Mouse (Mus musculus) stomach, embryonic 16.5 days (tissue): ENCODE results near the gene Tmem115. TPM values are rescaled to one million over a fixed set of nuclear protein-coding genes. Genes with fewer than 3 reads are reported as not detected.

Experiments
- ATAC-seq: fragments of 200-750 bp; cut with Nextera tagmentation; 2 replicates; pipeline ENCODE4 v1.8.0; 2017; ENCODE audit warnings: moderate number of reproducible peaks, moderate TSS enrichment; ENCODE audit not compliant: insufficient read depth, low FRiP score
- H3K27ac ChIP-seq: fragments of 300-500 bp; sonication (generic); 2 replicates; pipeline ENCODE4 v1.5.1; 2014; ENCODE audit warnings: low read length
- H3K27me3 ChIP-seq: fragments of 300-500 bp; sonication (generic); 2 replicates; pipeline ENCODE4 v1.6.1; 2014; ENCODE audit warnings: low read length, control low read depth, mixed read lengths; ENCODE audit not compliant: control insufficient read depth, insufficient read depth
- H3K36me3 ChIP-seq: fragments of 300-500 bp; sonication (generic); 2 replicates; pipeline ENCODE4 v1.6.1; 2014; ENCODE audit warnings: low read length; ENCODE audit not compliant: control insufficient read depth, insufficient read depth
- H3K4me1 ChIP-seq: fragments of 300-500 bp; sonication (generic); 2 replicates; pipeline ENCODE4 v1.6.1; 2014; ENCODE audit warnings: low read length, control low read depth, mixed read lengths; ENCODE audit not compliant: control insufficient read depth, insufficient read depth
- H3K4me2 ChIP-seq: fragments of 300-500 bp; sonication (generic); 2 replicates; pipeline ENCODE4 v1.6.1; 2014; ENCODE audit warnings: low read depth, low read length, mixed read lengths
- H3K4me3 ChIP-seq: fragments of 300-500 bp; sonication (generic); replicated peaks from 2 replicates; pipeline ENCODE4 v1.5.1; 2014; ENCODE audit warnings: mild to moderate bottlenecking, low read length
- H3K9ac ChIP-seq: fragments of 300-500 bp; sonication (generic); 2 replicates; pipeline ENCODE4 v1.6.1; 2014; ENCODE audit warnings: low read length
- H3K9me3 ChIP-seq: fragments of 300-500 bp; sonication (generic); replicated peaks from 2 replicates; pipeline ENCODE4 v1.6.1; 2016; ENCODE audit warnings: low read length, control low read depth; ENCODE audit not compliant: control insufficient read depth
- WGBS: fragments of 180-500 bp; shearing (Covaris S2); extraction: QIAGEN DNeasy Blood & Tissue Kit; methylation state at CpG from one replicate; pipeline ENCODE4 v1.1.7; 2014; 5-methylcytosine and 5-hydroxymethylcytosine counted together
- polyA plus RNA-seq: library from polyadenylated mRNA; unstranded; fragments of >200 nt; fragmentation: Nextera tagmentation; extraction: Ambion mirVana; gene quantifications from 2 replicates; pipeline ENCODE4 v1.2.1, GENCODE M21; 2015

Tmem115 gene
- polyA plus RNA-seq, 1 experiment from 2014 or later, result 40.2 TPM

DNA sequence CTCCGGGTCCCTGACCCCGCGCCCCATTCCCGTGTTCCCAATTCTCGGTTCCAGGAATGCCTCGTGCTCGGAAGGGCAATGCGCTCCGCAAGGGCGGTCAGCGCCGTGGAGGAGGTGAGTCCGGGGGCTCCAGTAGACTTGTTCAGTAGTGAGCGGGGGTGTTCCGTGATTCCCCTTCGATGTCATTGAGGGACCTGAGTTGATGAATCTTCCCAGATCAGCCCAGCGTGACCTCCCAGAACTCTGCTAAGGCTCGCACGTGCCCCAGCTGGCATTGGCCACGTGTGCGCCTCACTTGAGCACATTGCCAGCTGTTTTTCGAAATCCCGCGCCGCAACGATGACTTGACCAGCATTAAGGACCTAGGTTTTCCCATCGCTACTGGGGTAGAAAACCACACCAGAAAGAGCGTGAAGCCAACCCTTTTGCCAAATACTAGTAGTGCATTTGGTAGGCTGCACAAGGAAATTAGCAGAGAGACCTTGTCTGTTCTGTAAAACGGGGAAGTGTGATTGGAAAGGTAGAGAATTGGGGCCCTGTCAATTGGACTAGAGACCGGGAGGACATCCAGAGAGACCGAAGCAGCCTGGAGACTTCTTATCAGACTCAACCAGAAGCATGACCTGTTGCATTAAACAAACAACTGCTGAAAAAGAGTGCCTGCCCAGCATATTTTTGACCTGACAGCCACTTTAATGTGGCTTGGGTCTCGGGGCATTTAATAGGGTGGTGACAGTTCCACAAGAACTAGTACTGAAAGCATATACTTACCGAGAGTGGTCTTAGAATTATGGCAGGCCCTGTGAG is 54.3 kb downstream of the Tmem115 start:
- Histone ChIP-seq H3K4me1 (peaks cover 31% of the 10 kb centered on the region), H3K27ac (peak overlapping the region; percentile 61), H3K9ac (peak overlapping the region; percentile 83), H3K4me2 (peak overlapping the region; percentile 76), H3K9me3 (no peaks in the 10 kb centered on the region), H3K36me3 (peaks cover 22% of the 10 kb centered on the region), H3K27me3 (no peaks in the 10 kb centered on the region), H3K4me3 (peak overlapping the region; percentile 90)
- peak; percentile 7; the same call in 1 of the 2 replicates for ATAC-seq
- WGBS, result 2% methylated on average over 33 of the region's 33 CpGs

Other genes with a start within 250 kb of the Tmem115 start
- 41.2 and 46.4 TPM in 2 replicates for gene Mapkapk3, start 244.1 kb upstream of the Tmem115 start, polyA plus RNA-seq
- 13.2 and 16.5 TPM in 2 replicates for gene Cish, start 237.9 kb upstream of the Tmem115 start, polyA plus RNA-seq
- 11.3 and 11.8 TPM in 2 replicates for gene Hemk1, start 195.6 kb upstream of the Tmem115 start, polyA plus RNA-seq
- 0.47 and 0.90 TPM in 2 replicates for gene 6430571L13Rik, start 193.3 kb upstream of the Tmem115 start, polyA plus RNA-seq
- 0.19 and 0.35 TPM in 2 replicates for gene Cacna2d2, start 134.3 kb upstream of the Tmem115 start, polyA plus RNA-seq
- 27.4 and 30.0 TPM in 2 replicates for gene Cyb561d2, start 8.2 kb downstream of the Tmem115 start, polyA plus RNA-seq
- 40.8 and 42.6 TPM in 2 replicates for gene Nprl2, start 8.3 kb downstream of the Tmem115 start, polyA plus RNA-seq
- 0.76 and 1.6 TPM in 2 replicates for gene Zmynd10, start 13.4 kb downstream of the Tmem115 start, polyA plus RNA-seq
- 63.8 and 72.2 TPM in 2 replicates for gene Rassf1, start 17.6 kb downstream of the Tmem115 start, polyA plus RNA-seq
- 35.0 and 38.2 TPM in 2 replicates for gene Tusc2, start 29.3 kb downstream of the Tmem115 start, polyA plus RNA-seq
- gene Hyal2, start 34.0 kb downstream of the Tmem115 start, polyA plus RNA-seq, result 85.2 and 91.6 TPM in 2 replicates
- 14.9 and 16.8 TPM in 2 replicates for gene Hyal1, start 43.0 kb downstream of the Tmem115 start, polyA plus RNA-seq
- gene Naa80, start 44.9 kb downstream of the Tmem115 start, polyA plus RNA-seq, result 17.4 and 20.4 TPM in 2 replicates
- 1.4 and 1.9 TPM in 2 replicates for gene Hyal3, start 46.9 kb downstream of the Tmem115 start, polyA plus RNA-seq
- gene Ifrd2, start 53.7 kb downstream of the Tmem115 start, polyA plus RNA-seq, result 62.0 and 77.7 TPM in 2 replicates
- gene Sema3b, start 75.3 kb downstream of the Tmem115 start, polyA plus RNA-seq, result 14.9 and 16.3 TPM in 2 replicates
- gene Gnai2, start 101.4 kb downstream of the Tmem115 start, polyA plus RNA-seq, result 308 and 311 TPM in 2 replicates
- 13.0 and 15.1 TPM in 2 replicates for gene Slc38a3, start 135.6 kb downstream of the Tmem115 start, polyA plus RNA-seq
- 0.42 and 2.0 TPM in 2 replicates for gene Gnat1, start 145.8 kb downstream of the Tmem115 start, polyA plus RNA-seq
- 15.1 and 16.8 TPM in 2 replicates for gene Sema3f, start 176.5 kb downstream of the Tmem115 start, polyA plus RNA-seq
- 183 and 187 TPM in 2 replicates for gene Rbm5, start 237.1 kb downstream of the Tmem115 start, polyA plus RNA-seq